Mouse (Mus musculus) frontal cortex, postnatal 14 days (tissue): ENCODE data around the gene Clybl.

Experiments used
- DNase-seq, 2 experiments: peaks; one replicate each; pipeline ENCODE4 v3.0.0; 2022; ENCODE audit warnings: low spot score in 2 of 2

The Clybl gene

GRCm38 (mm10) chr14:122300261-122300660 lies 118.8 kb downstream of the Clybl start:
- no peak for DNase-seq

DNA sequence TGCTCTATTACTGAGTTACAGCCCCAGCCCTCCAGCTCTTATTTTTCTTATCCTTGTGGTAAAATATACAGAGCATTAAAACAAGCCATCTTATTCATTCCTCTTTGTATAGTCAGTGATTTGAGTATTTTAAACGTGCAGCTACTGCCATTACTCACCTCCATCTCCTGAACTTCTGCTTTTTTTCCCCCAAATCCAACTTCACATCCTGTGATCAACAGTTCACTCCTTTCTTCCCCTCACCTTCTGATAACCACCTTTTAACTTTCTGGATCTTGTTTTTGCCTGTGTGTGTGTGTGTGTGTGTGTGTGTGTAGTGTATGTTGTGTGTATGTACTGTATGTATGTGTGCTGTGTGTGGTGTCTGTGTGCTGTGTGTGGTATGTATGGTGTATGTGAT lies 122.3 kb downstream of the Clybl start:
- no peak for DNase-seq

GRCm38 (mm10) chr14:122305132-122305531 lies 123.6 kb downstream of the Clybl start:
- peak in 1 of 2 experiments; percentile 8 for DNase-seq

DNA sequence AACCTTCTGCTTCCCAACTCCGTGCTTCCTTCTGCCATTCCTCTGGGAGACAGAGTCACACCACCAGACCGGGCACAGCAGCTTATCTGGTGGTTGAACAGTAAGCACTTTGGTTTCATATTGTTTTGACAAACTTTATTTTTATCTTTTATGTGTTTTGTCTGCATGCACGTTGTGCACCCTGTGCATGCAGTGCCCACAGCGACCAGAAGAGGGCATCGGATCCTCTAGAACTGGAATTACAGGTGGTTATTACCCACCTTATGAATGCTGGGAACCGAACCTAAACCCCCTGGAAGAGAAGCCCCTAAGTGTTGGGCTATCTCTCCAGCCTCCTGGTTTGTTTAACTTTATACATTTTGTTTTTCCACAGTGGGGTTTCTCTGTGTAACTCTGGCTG lies 130.9 kb downstream of the Clybl start:
- no peak for DNase-seq

DNA sequence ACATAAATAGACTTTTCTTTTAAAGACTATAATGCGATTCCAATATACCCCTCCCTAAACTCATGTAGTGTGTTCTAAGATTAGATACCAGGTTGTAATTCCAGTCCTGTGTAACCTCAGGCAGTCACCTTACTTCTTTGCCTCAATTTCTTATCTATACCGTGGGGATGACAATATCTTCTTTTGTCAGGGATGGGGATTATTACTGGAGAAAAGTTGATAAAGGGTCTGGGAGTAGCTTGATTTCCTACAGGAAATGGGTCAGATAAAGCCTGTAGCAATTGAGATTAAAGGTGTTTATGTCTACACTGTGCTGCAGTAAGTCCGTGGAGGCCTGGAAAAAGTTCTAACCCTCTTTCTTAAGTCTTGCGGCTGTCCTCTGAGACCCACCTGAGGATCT lies 131.8 kb downstream of the Clybl start:
- DNase-seq, result no peak

DNA sequence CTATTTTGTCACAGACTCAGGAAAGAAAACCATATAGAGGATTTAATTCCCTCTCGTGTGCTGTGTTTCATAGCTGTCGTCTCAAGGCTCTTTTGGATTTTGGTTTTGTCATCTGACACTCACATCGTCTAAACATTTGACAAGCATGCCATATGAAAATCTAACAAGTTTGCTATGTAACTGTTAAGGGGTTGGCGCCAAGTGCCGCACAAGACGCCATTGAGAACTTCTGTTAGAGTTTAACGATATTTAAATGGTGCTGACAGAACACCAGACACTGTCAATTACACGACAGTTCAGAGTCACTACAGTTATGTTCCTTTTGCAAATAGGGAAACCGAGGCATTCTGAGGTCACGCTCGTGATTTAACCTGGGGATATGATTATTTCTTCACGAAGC lies 134.2 kb downstream of the Clybl start:
- DNase-seq, result no peak

- DNase-seq, result no peak
Measured at GRCm38 (mm10) chr14:122322136-122322535, 140.6 kb downstream of the Clybl start.

- DNase-seq, result no peak
Measured at GRCm38 (mm10) chr14:122323838-122324458, 142.4 kb downstream of the Clybl start.

DNA sequence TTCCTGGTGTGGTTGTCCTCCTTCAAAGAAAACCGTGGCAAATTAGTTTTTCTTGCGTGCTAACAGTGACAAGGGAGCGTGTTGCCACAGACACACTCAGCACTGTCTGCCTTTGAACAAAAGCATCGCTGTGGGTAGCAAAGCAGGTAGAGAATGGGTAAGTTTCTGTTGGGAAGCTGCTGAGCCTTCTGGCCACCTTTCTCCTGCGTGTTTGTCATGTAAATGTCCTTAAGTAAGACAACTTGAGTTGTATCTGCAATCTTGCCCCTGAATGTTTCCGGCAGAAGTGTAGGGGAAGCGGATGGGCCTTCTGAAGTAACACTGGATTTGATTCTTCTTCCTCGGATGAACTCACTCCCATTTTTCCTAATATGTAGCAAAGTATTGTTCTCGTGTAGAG lies 148.6 kb downstream of the Clybl start:
- DNase-seq, result no peak

- no peak for DNase-seq
Measured at GRCm38 (mm10) chr14:122330716-122331115, 149.2 kb downstream of the Clybl start.

DNA sequence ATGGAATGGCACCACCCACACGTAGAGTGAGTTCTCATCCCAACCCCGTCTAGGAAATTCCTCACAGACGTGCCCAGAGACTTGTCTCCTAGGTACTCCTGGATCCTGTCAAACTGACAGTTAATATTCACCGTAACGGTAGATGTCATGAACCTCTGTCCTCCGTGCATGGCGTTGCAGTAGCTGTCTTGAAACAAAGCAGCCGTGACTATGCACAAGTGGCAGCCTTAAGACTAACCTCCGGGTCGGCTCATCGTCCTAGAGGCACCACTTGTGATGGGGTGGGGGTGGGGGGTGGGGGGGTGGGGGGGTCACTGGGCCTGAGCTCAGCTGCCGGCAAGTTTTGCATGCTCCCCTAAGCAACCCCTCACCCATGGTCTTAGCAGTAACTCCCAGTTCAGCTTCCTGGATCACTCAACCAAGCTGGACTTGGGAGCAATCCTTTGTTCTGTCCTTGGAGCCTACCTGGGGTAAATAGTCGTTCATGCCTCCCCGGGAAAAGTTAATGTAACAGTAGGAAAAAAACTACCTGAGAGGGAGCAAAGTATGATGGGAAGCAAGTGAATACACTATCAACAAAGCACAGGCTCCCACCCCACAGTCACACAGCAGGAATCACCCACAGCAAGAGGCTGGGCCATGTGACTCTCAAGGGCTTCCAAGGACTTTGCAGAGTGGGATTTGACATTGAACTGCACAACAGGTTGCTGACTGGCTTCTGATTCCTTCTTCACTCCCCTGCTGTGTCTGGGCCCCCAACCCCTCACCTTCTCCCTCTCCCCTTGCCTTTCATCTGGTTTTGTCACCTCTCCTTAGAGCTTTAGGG lies 150.3 kb downstream of the Clybl start:
- no peak for DNase-seq

DNA sequence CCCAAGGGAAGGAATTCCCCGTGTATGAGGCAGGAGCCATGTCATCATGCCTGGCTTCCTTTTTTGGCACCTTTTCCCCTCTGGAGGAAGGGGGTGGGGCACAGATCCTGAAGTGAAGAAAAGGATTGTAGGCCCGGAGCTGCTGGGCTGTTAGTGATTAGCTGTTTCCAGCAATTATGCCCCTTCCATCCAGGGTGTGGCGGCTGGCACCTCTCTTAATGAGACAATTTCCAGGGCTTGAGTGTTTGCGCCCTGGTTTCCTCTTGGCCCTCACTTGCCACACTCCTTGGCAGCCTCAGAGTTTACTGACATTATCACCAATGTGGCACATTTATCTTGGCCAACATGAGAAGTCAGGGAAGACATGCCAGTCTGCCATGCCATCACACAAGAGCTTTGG lies 155.5 kb downstream of the Clybl start:
- no peak for DNase-seq

GRCm38 (mm10) chr14:122338784-122339183 lies 157.3 kb downstream of the Clybl start:
- no peak for DNase-seq

GRCm38 (mm10) chr14:122340141-122340540 lies 158.6 kb downstream of the Clybl start:
- DNase-seq, result no peak

DNA sequence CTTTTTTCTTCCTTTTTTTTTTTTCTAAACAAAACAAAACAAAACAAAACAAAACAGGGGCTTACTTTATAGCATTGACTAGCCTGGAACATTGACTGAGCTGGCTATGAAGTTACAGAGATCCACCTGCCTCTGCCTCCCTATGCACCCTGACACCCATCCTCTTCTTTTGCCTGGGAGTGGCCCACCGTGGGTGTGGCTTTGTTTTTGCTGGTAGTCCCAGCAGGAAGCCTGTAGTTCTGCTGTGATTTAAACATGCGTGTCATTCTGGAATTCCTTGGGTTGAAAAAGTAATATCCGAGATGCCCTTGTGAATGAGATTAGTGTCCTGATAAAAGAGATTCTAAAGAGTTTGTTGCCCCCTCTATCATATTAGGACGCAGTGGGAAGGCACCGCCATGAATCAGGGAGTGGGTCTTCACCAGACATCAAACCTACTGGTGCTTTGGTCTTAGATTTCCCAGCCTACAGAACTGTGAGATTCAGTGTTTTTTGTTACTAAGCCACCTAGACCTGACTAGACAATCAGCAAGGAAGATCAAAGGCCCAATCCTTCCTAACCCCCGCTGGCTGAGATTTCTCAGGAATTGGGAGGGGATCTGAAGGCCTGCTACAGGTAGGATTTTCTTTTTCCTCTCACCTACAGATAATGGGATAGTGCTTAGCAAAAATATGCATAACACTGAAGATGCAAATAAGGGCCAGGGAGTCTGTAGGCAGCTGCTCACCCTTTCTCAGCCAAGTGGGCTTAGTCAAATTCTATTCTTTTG lies 160.3 kb downstream of the Clybl start:
- DNase-seq, result no peak

DNA sequence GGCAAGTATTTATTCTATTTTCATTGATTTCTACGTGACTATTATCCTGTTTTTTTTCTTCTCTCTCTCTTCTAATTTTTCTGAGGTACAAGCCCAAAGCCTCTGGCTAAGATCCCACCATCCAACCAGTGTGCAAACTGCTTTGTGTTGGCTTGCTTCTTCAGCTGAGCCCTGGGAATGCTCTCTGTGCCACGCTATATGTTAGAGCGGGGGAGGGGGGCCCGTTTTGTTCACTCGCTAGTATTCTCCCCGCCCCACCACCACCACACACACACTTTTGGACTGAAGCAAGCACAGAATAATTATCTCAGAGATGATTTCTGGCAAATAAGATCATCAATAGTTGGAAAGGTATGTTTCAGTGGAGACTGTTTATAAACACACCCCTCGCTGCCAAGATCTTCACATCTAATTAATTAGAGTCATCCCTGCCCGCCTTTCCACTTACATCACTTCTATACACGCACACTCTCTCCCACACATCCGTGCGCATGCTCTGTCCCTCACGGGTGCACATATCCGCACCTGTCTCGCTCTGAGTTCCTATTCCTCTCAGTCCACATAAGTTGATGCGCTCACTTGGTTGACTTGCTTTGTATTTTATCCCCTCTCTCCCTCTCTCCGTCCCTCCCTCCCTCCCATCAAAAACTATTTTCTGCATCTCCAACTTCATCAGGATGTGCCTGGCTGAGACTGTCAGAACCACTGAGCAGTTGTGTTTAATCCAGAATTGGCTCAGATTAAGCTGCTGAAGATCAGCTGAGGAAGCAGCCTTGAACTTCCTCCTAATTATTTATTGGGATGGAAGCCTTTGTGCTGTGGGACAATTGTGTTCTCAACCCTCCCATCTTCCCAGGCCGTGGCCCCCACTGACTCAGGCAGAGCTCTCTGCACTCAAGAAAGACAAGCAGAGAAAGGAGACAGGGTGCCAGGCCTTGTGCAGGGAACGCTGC lies 163.0 kb downstream of the Clybl start:
- DNase-seq, result no peak

DNA sequence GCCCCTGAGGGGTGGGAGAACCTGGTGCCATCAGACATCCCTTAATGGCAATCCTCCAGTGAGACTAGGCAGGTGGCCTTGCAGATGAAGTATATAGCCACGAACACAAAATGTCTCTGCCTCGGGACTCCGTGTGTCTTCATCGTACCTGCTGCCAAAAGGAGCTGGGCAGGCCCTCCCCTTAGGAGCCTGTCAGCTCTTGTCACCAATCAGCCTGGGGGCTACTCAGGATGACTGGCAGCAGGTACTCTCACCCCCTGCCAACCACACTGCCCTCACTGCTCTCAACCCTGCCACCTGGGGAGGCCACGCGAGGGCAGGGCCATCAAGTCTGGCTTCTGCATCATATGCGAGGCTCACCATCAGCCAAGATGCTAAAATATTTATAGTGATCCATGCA lies 166.6 kb downstream of the Clybl start:
- no peak for DNase-seq

DNA sequence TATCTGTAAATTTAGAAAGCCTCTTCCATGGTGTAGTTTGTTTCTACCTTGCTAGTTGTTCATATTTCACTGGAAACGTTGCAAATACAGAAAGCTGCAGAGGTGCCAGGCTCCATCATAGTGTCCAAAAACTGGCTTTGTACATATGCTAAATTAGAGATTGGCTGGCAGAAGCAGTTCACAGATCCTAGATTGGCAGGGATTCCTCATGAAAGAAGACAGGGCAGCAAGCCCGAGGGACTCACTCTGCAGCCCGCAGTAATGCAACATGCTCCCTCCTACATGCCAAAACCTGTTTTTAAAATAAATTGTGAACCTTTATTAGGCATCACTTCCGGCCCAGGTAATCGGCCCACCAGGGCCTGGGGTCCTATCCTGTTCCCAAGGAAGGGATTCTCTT lies 167.8 kb downstream of the Clybl start:
- no peak for DNase-seq

- DNase-seq, result no peak
Measured at GRCm38 (mm10) chr14:122349761-122350160, 168.3 kb downstream of the Clybl start.

GRCm38 (mm10) chr14:122350766-122351165 lies 169.3 kb downstream of the Clybl start:
- DNase-seq, result no peak

DNA sequence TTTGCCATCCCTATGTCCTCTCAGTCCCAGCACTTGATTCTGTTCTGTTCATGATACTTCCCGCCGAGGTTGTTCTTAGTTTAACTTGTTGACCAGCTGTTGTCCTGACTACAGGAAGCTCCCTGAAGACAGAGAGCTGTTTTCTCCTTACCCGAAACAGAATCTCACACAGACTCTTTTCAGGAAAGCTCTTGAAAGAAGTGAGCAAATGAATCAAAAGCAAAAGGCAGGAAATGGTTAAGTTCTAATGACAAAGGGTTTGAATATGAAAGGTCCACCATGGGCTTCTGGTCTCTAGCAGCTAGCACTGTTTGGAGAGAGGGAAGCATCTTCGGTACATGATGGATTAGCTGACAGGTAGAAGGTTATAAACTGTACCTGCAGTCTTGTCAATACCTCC lies 175.8 kb downstream of the Clybl start:
- DNase-seq, result no peak

DNA sequence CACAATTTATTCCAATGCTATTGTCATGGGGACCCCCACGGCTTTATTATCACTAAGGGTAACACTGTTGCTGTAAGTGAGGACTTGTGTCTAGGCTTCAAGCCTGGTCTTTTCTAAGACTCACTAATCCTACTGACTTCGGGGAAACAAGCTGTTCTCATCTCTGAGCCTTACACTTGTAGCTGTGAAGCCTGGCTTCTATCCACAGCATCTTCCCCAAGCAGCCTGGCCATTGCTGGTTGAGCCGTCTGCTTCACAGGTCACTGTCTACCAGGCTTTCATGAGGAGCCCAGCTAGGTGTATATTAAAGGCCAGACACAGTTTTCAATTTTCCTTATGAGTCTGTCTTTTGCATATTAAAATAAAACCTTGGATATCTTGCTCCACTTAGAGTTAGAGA lies 177.1 kb downstream of the Clybl start:
- no peak for DNase-seq
